Mouse (Mus musculus): Measurements from ENCODE around the gene Slc6a12. TPM values are rescaled to one million over a fixed set of nuclear protein-coding genes. Genes with fewer than 3 reads are reported as not detected.

Gene Slc6a12
- polyA plus RNA-seq (2012; rRNA removed), result 0.18 and 0.27 TPM in 2 replicates

GRCm38 (mm10) chr6:121343026-121343770, at the start of gene Slc6a12:
Gene Slc6a12 (plus strand): TSS chr6:121343076.

GRCm38 (mm10) chr6:121299954-121300353, 42.9 kb upstream of the Slc6a12 start, which contains the start of gene Slc6a13:
Gene Slc6a13 (plus strand): TSS chr6:121300227.

Other genes starting within 250 kb of the Slc6a12 start
- 8.5 and 8.9 TPM in 2 replicates for gene Mical3, start 212.1 kb upstream of the Slc6a12 start, polyA plus RNA-seq (2012; rRNA removed)
- 10.3 and 10.7 TPM in 2 replicates for gene Pex26, start 159.4 kb upstream of the Slc6a12 start, polyA plus RNA-seq (2012; rRNA removed)
- 4.1 and 4.2 TPM in 2 replicates for gene Tuba8, start 132.4 kb upstream of the Slc6a12 start, polyA plus RNA-seq (2012; rRNA removed)
- 2.6 and 2.7 TPM in 2 replicates for gene Usp18, start 97.2 kb upstream of the Slc6a12 start, polyA plus RNA-seq (2012; rRNA removed)
- 0.18 and 0.21 TPM in 2 replicates for gene Slc6a13, start 42.8 kb upstream of the Slc6a12 start, polyA plus RNA-seq (2012; rRNA removed)
- gene Iqsec3, start 130.6 kb downstream of the Slc6a12 start, polyA plus RNA-seq (2012; rRNA removed), result 0.27 and 0.30 TPM in 2 replicates